Mouse (Mus musculus) mesoderm, embryonic 11.5 days (tissue): ENCODE data around the gene Sema4b.

Experiments
- DNase-seq: peaks from one replicate; pipeline ENCODE4 v3.0.0-alpha.2; 2012; ENCODE audit warnings: low read depth, low spot score

Sema4b gene

GRCm38 (mm10) chr7:80197371-80197770, 10.7 kb downstream of the Sema4b start:
- no peak for DNase-seq

- DNase-seq: peak; percentile 93
These were observed 11.5 kb downstream of the Sema4b start for GRCm38 (mm10) chr7:80197941-80198778.

GRCm38 (mm10) chr7:80198863-80199262, 12.2 kb downstream of the Sema4b start:
- DNase-seq: no peak

GRCm38 (mm10) chr7:80199286-80199685, 12.6 kb downstream of the Sema4b start:
- no peak for DNase-seq

GRCm38 (mm10) chr7:80199851-80200587, 13.4 kb downstream of the Sema4b start:
- DNase-seq: no peak

GRCm38 (mm10) chr7:80200588-80200945, 13.9 kb downstream of the Sema4b start:
- DNase-seq: no peak

- DNase-seq: no peak
These were observed 14.4 kb downstream of the Sema4b start for GRCm38 (mm10) chr7:80200963-80201539.

- DNase-seq: no peak
These were observed 15.4 kb downstream of the Sema4b start for GRCm38 (mm10) chr7:80201888-80202540.

- DNase-seq: no peak
These were observed 16.3 kb downstream of the Sema4b start for GRCm38 (mm10) chr7:80202961-80203360.

- DNase-seq: no peak
These were observed 17.0 kb downstream of the Sema4b start for GRCm38 (mm10) chr7:80203638-80204096.

GRCm38 (mm10) chr7:80204362-80204761, 17.7 kb downstream of the Sema4b start:
- no peak for DNase-seq

GRCm38 (mm10) chr7:80204961-80205360, 18.3 kb downstream of the Sema4b start:
- DNase-seq: no peak

GRCm38 (mm10) chr7:80205705-80206589, 19.3 kb downstream of the Sema4b start:
- no peak for DNase-seq

- no peak for DNase-seq
These were observed 20.7 kb downstream of the Sema4b start for GRCm38 (mm10) chr7:80207314-80207731.

GRCm38 (mm10) chr7:80208026-80208642, 21.5 kb downstream of the Sema4b start:
- DNase-seq: no peak

GRCm38 (mm10) chr7:80208738-80209430, 22.2 kb downstream of the Sema4b start:
- no peak for DNase-seq

- no peak for DNase-seq
These were observed 23.0 kb downstream of the Sema4b start for GRCm38 (mm10) chr7:80209669-80210068.

GRCm38 (mm10) chr7:80210982-80211381, 24.3 kb downstream of the Sema4b start:
- no peak for DNase-seq

GRCm38 (mm10) chr7:80213604-80214003, 27.0 kb downstream of the Sema4b start:
- no peak for DNase-seq

- DNase-seq: no peak
These were observed 27.8 kb downstream of the Sema4b start for GRCm38 (mm10) chr7:80214459-80214858.
